Mouse (Mus musculus): ENCODE data around the gene Fastkd1. TPM values are rescaled to one million over a fixed set of nuclear protein-coding genes. Genes with fewer than 3 reads are reported as not detected.
"Not testable (repeated sequence)": the region's sequence is repeated elsewhere in the genome, so short reads cannot be mapped to it uniquely, and the experiment has no call there.

Fastkd1 gene
- polyA plus RNA-seq, 1 experiment, result 4.7 TPM

DNA sequence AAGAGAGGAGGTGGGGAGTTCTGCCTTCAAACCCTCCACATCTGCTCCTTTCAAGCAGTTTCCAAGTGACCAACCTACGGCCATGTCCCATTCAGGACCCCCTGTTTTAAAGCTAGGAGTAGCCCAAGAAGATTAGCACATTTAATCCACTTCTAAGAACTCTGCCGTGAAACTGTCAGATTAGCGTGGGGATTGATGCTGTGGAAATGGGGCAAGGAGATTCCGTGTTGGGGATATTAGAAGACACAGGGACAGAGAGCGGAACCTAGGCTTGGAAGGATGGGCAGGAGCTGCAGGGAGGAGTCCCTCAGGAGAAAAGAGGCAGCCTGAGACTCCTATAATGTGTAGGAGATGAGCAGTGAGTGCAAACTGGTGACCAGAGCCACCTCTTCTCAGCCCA is 63.6 kb downstream of the Fastkd1 start:
- H3K79me2 ChIP-seq (ENCODE audit: control insufficient read depth, insufficient read depth), result peaks cover 7% of the 10 kb centered on the region
- H3K27me3 ChIP-seq (ENCODE audit: control insufficient read depth, insufficient read depth, insufficient read length), result no peaks in the 10 kb centered on the region
- no peak overlapping the region for H3ac ChIP-seq (ENCODE audit: control insufficient read depth, insufficient read length, low read depth)
- H3K36me3 ChIP-seq (ENCODE audit: control insufficient read depth, insufficient read depth), result peaks cover 2% of the 10 kb centered on the region
- H3K4me3 ChIP-seq (ENCODE audit: insufficient read depth, poor library complexity, severe bottlenecking), result no peak overlapping the region
- no peaks in the 10 kb centered on the region for H3K79me3 ChIP-seq (ENCODE audit: low read depth)
- TF ChIP-seq MYOG (IDR thresholded peaks at IDR 0.05; ENCODE audit: control insufficient read depth, extremely low read depth, insufficient read length), result no peak
- TF ChIP-seq MYOD1 (IDR thresholded peaks at IDR 0.05; ENCODE audit: control insufficient read depth, insufficient read length, low read depth), result no peak
- TF ChIP-seq USF1 (IDR thresholded peaks at IDR 0.05; ENCODE audit: low read depth), result no peak
- no peak for TF ChIP-seq CEBPB (IDR thresholded peaks at IDR 0.05; ENCODE audit: low read depth)
- no peak for TF ChIP-seq FOSL1 (IDR thresholded peaks at IDR 0.05; ENCODE audit: insufficient read depth, low read length, poor library complexity, severe bottlenecking)
- no peak for TF ChIP-seq CTCF (IDR thresholded peaks at IDR 0.05; ENCODE audit: control insufficient read depth, insufficient read depth, insufficient read length)
- TF ChIP-seq MAX (IDR thresholded peaks at IDR 0.05), result no peak

DNA sequence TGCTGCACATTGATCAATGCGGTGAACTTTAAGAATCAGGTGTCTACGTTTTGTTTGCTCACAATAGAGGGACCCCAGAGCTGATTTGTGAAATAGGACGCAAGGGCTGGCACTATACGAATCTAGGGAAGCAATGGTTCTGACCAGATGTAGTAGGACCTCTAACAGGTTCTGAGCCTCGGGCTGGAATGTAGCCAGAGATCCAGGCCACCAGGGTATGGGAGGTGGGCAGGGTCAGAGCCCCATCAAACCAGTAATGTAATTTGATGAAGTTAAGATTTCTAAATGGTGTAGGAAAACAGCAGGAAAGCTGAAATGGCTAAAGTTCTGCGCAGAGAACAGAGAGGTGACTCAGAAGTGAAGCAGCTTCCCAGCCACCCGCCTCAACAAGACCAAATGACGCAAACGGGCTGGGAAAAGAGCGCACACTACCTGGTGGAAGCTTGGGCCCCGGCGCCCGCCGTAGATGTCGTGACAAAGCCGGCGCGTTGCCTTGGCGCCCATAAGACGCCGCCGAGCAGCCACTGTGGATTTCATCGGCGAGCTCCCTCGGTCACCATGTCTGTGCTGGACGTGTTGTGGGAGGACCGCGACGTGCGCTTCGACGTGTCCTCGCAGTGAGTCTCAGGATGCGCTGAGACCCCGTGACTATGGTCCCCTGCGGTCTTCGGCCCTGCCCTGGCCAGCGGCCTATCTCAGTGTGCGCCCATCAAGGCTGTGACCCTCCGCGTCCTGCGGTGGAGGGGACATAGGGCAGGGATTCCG is 66.4 kb downstream of the Fastkd1 start, which contains the start of gene Bbs5:
TSS of gene Bbs5 (plus strand) at position 446 of the 765 bp plus-strand sequence.
- Histone ChIP-seq H3K4me3 (ENCODE audit: insufficient read depth, poor library complexity, severe bottlenecking) (peak within 1 kb of the TSS; percentile 97), H3K36me3 (ENCODE audit: control insufficient read depth, insufficient read depth) (no peaks in the 10 kb centered on the region), H3K79me3 (ENCODE audit: low read depth) (no peaks in the 10 kb centered on the region), H3K27me3 (ENCODE audit: control insufficient read depth, insufficient read depth, insufficient read length) (no peaks in the 10 kb centered on the region), H3K79me2 (ENCODE audit: control insufficient read depth, insufficient read depth) (peaks cover 7% of the 10 kb centered on the region), H3ac (ENCODE audit: control insufficient read depth, insufficient read length, low read depth) (peak within 1 kb of the TSS; percentile 99)
- TF ChIP-seq FOSL1 (IDR thresholded peaks at IDR 0.05; ENCODE audit: insufficient read depth, low read length, poor library complexity, severe bottlenecking), result no peak
- peak; percentile 56 for TF ChIP-seq CEBPB (IDR thresholded peaks at IDR 0.05; ENCODE audit: low read depth)

DNA sequence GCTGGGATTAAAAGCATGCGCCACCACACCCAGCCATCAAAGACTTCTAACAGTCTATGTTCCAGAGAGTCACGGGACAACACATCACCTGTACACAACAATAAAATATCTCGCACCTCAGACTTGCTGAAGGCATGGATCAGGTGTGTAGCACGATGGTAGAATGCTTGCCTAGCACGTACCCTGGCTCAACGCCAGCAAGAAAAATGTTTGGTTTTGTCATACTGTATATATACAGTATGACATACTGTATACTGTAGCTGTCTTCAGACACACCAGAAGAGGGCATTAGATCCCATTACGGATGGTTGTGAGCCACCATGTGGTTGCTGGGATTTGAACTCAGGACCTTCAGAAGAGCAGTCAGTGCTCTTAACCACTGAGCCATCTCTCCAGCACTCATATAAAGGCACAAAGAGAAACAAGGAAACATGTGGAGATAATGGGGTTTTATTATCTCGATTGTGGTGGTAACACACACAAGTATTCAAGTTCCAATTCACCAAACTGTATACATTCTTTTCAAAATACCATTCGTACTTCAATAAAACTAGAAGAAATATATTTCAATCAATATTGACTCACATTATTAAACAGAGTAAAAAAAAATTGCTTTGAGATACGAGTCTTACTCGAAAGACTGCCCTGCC is 68.2 kb downstream of the Fastkd1 start:
- Histone ChIP-seq H3K79me3 (ENCODE audit: low read depth) (no peaks in the 10 kb centered on the region), H3ac (ENCODE audit: control insufficient read depth, insufficient read length, low read depth) (no peak overlapping the region), H3K36me3 (ENCODE audit: control insufficient read depth, insufficient read depth) (no peaks in the 10 kb centered on the region), H3K27me3 (ENCODE audit: control insufficient read depth, insufficient read depth, insufficient read length) (no peaks in the 10 kb centered on the region), H3K79me2 (ENCODE audit: control insufficient read depth, insufficient read depth) (peaks cover 7% of the 10 kb centered on the region), H3K4me3 (ENCODE audit: insufficient read depth, poor library complexity, severe bottlenecking) (no peak overlapping the region)
- TF ChIP-seq CTCF (IDR thresholded peaks at IDR 0.05; ENCODE audit: control insufficient read depth, insufficient read depth, insufficient read length) (no peak), MAX (IDR thresholded peaks at IDR 0.05) (no peak), MYOD1 (IDR thresholded peaks at IDR 0.05; ENCODE audit: control insufficient read depth, insufficient read length, low read depth) (no peak), FOSL1 (IDR thresholded peaks at IDR 0.05; ENCODE audit: insufficient read depth, low read length, poor library complexity, severe bottlenecking) (no peak), MYOG (IDR thresholded peaks at IDR 0.05; ENCODE audit: control insufficient read depth, extremely low read depth, insufficient read length) (no peak), USF1 (IDR thresholded peaks at IDR 0.05; ENCODE audit: low read depth) (no peak), CEBPB (IDR thresholded peaks at IDR 0.05; ENCODE audit: low read depth) (no peak)

DNA sequence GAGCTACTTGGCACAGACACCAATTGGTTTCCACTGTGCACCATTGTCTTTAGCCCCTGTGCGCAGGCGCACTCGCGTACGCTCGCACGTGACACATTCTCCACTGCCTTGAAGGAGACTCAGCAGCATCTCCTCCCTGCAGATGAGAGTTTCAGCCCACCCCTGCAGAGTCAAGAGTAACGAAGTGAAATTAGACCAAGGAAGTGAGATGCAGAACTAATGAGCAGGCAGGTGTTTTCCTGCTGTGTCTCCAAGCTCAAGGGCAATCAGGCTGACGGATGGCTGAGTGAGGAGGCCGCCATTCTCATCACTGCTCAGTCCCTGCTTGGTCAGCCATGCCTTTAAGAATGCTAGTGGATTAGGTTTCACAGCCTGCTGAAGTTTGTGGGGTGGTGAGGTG is 73.2 kb downstream of the Fastkd1 start:
- TF ChIP-seq USF1 (IDR thresholded peaks at IDR 0.05; ENCODE audit: low read depth) (no peak), CTCF (IDR thresholded peaks at IDR 0.05; ENCODE audit: control insufficient read depth, insufficient read depth, insufficient read length) (no peak), FOSL1 (IDR thresholded peaks at IDR 0.05; ENCODE audit: insufficient read depth, low read length, poor library complexity, severe bottlenecking) (no peak), CEBPB (IDR thresholded peaks at IDR 0.05; ENCODE audit: low read depth) (no peak), MYOD1 (IDR thresholded peaks at IDR 0.05; ENCODE audit: control insufficient read depth, insufficient read length, low read depth) (no peak), MAX (IDR thresholded peaks at IDR 0.05) (no peak), MYOG (IDR thresholded peaks at IDR 0.05; ENCODE audit: control insufficient read depth, extremely low read depth, insufficient read length) (no peak)
- Histone ChIP-seq H3K79me3 (ENCODE audit: low read depth) (no peaks in the 10 kb centered on the region), H3K79me2 (ENCODE audit: control insufficient read depth, insufficient read depth) (no peaks in the 10 kb centered on the region), H3K4me3 (ENCODE audit: insufficient read depth, poor library complexity, severe bottlenecking) (no peak overlapping the region), H3K36me3 (ENCODE audit: control insufficient read depth, insufficient read depth) (no peaks in the 10 kb centered on the region), H3ac (ENCODE audit: control insufficient read depth, insufficient read length, low read depth) (no peak overlapping the region), H3K27me3 (ENCODE audit: control insufficient read depth, insufficient read depth, insufficient read length) (no peaks in the 10 kb centered on the region)

DNA sequence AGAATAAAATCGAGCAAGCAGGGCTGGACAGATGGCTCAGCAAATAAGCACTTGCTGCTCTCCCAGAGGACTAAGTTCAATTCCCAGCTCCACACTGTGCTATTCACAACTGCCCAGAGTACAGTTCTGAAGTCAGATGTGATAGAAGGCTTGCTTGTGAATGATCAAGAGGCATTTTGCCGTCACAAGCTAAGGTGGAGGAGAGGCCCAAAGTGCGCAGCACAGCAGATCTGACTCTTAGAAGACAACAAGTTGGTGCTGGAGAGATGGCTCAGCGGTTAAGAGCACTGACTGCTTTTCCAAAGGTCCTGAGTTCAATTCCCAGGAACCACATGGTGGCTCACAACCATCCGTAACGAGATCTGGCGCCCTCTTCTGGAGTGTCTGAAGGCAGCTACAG is 75.3 kb downstream of the Fastkd1 start:
- H3K4me3 ChIP-seq (ENCODE audit: insufficient read depth, poor library complexity, severe bottlenecking); H3K27me3 ChIP-seq (ENCODE audit: control insufficient read depth, insufficient read depth, insufficient read length): not testable (repeated sequence)

More for the DNA sequence above, 75.3 kb downstream of the Fastkd1 start:
- not testable (repeated sequence) for H3ac ChIP-seq (ENCODE audit: control insufficient read depth, insufficient read length, low read depth); H3K36me3 ChIP-seq (ENCODE audit: control insufficient read depth, insufficient read depth); H3K79me2 ChIP-seq (ENCODE audit: control insufficient read depth, insufficient read depth); H3K79me3 ChIP-seq (ENCODE audit: low read depth)

Other genes starting within 250 kb of the Fastkd1 start
- gene Lrp2, start 127.5 kb downstream of the Fastkd1 start, polyA plus RNA-seq (2012; fragmentation: generic; extraction: Trizol), result 0.68 TPM
- gene Bbs5, start 66.3 kb downstream of the Fastkd1 start, polyA plus RNA-seq (2012; fragmentation: generic; extraction: Trizol), result 3.1 TPM
- 0.88 TPM for gene Klhl41, start 43.4 kb downstream of the Fastkd1 start, polyA plus RNA-seq (2012; fragmentation: generic; extraction: Trizol)
- 6.5 TPM for gene Ppig, start 9.0 kb upstream of the Fastkd1 start, polyA plus RNA-seq (2012; fragmentation: generic; extraction: Trizol)
- gene Ccdc173, start 76.1 kb upstream of the Fastkd1 start, polyA plus RNA-seq (2012; fragmentation: generic; extraction: Trizol), result 0.26 TPM
- 9.0 TPM for gene Phospho2, start 76.1 kb upstream of the Fastkd1 start, polyA plus RNA-seq (2012; fragmentation: generic; extraction: Trizol)
- gene Klhl23, start 108.4 kb upstream of the Fastkd1 start, polyA plus RNA-seq (2012; fragmentation: generic; extraction: Trizol), result 1.0 TPM
- 44.7 TPM for gene Ssb, start 148.0 kb upstream of the Fastkd1 start, polyA plus RNA-seq (2012; fragmentation: generic; extraction: Trizol)
- 9.0 TPM for gene Mettl5, start 172.1 kb upstream of the Fastkd1 start, polyA plus RNA-seq (2012; fragmentation: generic; extraction: Trizol)
- 6.3 TPM for gene Ubr3, start 183.7 kb upstream of the Fastkd1 start, polyA plus RNA-seq (2012; fragmentation: generic; extraction: Trizol)